Mouse (Mus musculus) small intestine, adult 2 months (tissue): ENCODE data around the gene Gm6525.

Experiments used
- CTCF ChIP-seq: fragments of 200-500 bp; IDR thresholded peaks from 2 replicates; pipeline ENCODE4 v1.5.1; 2012; ENCODE audit warnings: low read depth, mild to moderate bottlenecking, control low read depth, inconsistent platforms, low read length, moderate library complexity, mixed read lengths; ENCODE audit not compliant: insufficient replicate concordance, insufficient read length; ENCODE audit errors: extremely low read depth
- POLR2A ChIP-seq: fragments of 200-500 bp; IDR thresholded peaks from 2 replicates; pipeline ENCODE4 v1.6.1; 2012; ENCODE audit warnings: low read depth, mild to moderate bottlenecking, control low read depth, inconsistent platforms, low read length, moderate library complexity

DNA sequence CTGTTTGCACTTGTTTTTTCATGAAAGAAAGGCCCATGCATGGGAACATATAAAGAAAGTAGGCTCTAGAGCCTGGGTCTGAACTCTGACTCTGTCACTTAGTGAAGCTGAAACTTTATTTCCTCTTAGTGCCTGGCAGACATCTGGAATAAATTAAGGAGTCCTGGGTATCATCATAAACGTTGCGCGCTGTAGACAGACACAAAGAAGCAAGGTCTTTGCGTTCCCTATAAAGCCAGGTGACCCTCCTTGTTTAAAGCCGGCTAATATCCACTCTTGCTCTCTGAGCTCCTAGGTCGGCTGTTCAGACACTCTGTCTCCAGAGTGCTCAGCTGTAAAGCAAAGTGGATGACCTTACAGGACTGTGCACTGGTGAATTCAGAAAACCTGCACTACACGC is 33.0 kb upstream of the Gm6525 start:
- TF ChIP-seq CTCF (no peak), POLR2A (no peak)
